Mouse (Mus musculus) gastrocnemius, postnatal 4 days (tissue): ENCODE measurements around the gene Olfr91. TPM values are rescaled to one million over a fixed set of nuclear protein-coding genes. Genes with fewer than 3 reads are reported as not detected.
"Not testable (repeated sequence)": the region's sequence is repeated elsewhere in the genome, so short reads cannot be mapped to it uniquely, and the experiment has no call there.

Experiments
- DNase-seq, 2 experiments: peaks; one replicate each; pipeline ENCODE4 v3.0.0; 2021 to 2022; ENCODE audit warnings: low spot score in 2 of 2, mixed read lengths in 2 of 2
- long read RNA-seq, 2 experiments: library from polyadenylated mRNA; stranded (forward); transcript quantifications; one replicate each; pipeline ENCODE4 v2.0.0; 2021
- total RNA-seq, 2 experiments: library from RNA; stranded (reverse); gene quantifications; 2 replicates each; pipeline ENCODE4 v1.2.3; 2021

The Olfr91 gene
- total RNA-seq: not detected
- long read RNA-seq, experiment 1: 0 reads
- long read RNA-seq, experiment 2: 0 reads

- DNase-seq: no peak
Measured at GRCm38 (mm10) chr17:37098178-37098577, at the start of gene Olfr91. Gene Olfr91, minus strand, starts transcription at chr17:37098278.

GRCm38 (mm10) chr17:37131366-37131765, 33.3 kb upstream of the Olfr91 start:
- not testable (repeated sequence) for DNase-seq

- no peak for DNase-seq
Measured at GRCm38 (mm10) chr17:37119988-37120387, 21.9 kb upstream of the Olfr91 start, which contains the start of gene Olfr92. Gene Olfr92, minus strand, starts transcription at chr17:37120088.

DNA sequence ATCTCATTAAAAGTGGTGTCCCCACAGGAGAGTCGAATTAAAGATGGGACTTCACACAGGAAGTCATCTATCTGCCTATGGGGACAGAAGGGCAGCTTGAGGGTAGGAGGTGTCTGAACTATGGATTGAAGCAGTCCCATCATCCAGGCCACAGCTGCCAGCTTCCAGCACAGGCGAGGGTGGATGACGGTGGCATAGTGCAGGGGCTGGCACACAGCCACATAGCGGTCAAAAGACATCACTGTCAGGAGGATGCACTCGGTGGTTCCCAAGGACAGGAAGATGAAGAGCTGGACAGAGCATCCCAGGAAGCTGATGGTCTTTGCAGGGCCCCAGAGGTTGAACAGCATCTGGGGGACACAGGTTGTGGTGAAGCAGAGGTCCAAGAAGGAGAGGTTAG, 4.8 kb downstream of the Olfr91 start:
- DNase-seq: no peak

GRCm38 (mm10) chr17:37092198-37092597, 5.9 kb downstream of the Olfr91 start:
- DNase-seq: no peak

- DNase-seq: no peak
Measured at GRCm38 (mm10) chr17:37088399-37088798, 9.7 kb downstream of the Olfr91 start, which contains the start of gene Olfr90. Gene Olfr90, minus strand, starts transcription at chr17:37088499.

GRCm38 (mm10) chr17:37085545-37085944, 12.5 kb downstream of the Olfr91 start:
- no peak for DNase-seq

GRCm38 (mm10) chr17:37084632-37085031, 13.4 kb downstream of the Olfr91 start:
- no peak for DNase-seq

DNA sequence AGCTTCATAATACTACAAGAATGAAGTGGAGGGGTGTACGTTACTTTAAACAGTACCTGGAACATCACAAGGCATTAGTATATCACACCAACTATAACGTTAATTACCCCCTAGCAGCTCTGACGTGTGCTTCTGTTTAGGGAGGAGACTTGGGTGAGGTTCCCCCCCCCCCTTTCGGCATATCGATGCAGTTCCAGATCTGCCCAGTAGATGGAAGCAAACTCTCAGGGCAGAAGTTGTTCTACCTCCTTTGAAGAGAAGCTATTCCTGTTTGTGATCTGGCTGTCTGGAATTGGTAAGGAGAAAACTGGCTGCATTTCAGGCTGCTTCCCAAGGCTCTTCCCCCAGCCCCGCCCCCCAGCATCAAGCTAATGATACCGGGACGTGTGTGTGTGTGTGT, 14.8 kb downstream of the Olfr91 start:
- DNase-seq: peak in 1 of 2 experiments; percentile 28

GRCm38 (mm10) chr17:37081659-37082058, 16.4 kb downstream of the Olfr91 start:
- DNase-seq: no peak

DNA sequence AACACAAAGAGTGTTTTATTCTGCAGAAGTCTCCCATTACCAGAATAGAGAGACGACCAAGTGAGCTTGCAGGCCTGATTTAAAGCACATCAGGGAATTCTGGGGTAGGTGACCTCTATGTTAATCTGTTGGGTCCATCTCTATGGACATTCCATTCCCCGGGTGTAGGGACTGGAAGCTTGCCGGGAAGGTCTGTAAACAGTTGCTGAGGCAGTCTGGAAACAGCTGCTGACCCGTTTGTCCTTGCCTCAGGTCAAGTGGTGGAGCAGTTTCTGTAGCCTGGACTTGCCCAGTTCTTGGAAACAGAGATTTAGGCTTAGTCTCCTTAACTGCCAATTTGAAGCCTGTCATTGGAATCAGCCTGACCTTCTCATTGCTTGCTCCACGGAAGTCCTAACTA, 18.0 kb downstream of the Olfr91 start:
- DNase-seq: peak in 1 of 2 experiments; percentile 43

DNA sequence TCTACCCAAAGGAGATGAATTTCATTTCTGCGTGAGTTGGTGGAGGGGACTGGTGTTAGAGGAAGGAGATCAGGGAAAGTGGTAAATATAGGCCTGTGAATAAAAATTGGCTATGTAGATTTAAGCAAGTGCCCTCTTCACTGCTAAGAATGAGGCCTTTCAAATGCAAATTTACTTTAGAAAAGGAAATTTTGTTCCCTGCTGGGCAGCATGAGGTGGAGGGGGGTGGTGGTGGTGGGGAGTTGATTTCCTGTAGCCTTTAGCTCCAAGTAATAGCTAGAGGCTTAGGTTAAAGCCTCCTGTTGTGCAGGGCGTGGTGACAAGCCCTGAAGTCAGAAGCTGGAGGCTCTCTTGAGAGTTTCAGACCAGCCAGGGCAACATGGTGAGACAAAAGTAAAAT, 19.1 kb downstream of the Olfr91 start:
- no peak for DNase-seq

DNA sequence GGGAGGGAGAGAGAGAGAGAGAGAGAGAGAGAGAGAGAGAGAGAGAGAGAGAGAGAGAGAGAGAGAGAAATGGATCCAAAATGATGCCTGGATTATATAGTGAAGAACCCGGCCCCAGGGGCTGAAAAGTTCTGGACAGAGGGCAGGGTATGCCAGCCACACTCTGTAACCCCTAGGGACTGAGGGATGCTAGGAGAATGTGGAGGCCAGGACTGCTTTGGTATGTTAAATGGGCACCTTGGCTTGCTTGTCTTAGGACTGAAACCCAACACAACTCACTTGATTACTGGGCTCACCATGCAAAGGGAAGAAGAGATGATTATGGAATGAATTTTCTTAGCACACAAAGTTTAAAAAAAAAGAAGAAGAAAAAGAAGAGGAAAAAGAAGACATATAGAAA, 19.9 kb downstream of the Olfr91 start:
- no peak for DNase-seq

DNA sequence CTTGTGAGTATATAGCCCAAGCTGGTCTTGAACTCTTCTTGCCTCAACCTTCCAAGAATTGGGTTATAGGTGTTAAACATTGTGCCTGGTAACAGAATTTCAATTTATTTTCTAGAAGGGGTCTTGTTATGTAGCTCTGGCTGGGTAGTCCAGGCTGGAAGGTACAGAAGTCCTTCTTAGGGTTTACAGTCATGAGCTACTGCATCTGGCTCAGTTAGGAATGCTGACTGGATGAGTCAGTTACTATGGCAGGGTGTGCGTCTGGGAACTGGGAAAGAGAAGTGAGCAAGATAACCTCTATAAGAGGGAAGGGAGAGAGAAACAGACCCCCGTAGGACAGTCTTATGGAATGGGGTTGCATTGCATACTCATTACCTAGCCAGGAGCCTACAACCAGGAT, 22.3 kb downstream of the Olfr91 start:
- no peak for DNase-seq

DNA sequence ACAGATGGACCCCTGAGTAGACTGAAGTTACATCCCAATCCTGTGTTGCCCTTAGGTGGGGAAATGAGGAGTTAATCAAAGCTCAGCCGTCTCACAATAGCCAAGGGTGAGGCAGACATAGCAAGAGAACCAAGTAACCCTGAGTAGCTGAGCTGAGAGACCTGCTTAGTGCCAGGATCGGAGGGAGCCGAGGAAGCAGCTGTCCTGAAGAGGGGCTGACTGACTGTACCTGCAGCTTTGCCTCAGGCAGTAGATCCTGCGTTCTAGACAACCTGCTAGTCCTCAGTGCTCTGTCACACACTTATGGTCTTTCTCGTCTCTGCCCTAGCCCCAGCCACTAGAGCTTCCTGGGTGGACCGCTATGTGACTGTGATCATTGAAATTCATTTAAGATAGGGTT, 22.9 kb downstream of the Olfr91 start:
- DNase-seq: no peak

- DNase-seq: no peak
Measured at GRCm38 (mm10) chr17:37072730-37073276, 25.3 kb downstream of the Olfr91 start.

GRCm38 (mm10) chr17:37072080-37072729, 25.9 kb downstream of the Olfr91 start:
- DNase-seq: no peak

DNA sequence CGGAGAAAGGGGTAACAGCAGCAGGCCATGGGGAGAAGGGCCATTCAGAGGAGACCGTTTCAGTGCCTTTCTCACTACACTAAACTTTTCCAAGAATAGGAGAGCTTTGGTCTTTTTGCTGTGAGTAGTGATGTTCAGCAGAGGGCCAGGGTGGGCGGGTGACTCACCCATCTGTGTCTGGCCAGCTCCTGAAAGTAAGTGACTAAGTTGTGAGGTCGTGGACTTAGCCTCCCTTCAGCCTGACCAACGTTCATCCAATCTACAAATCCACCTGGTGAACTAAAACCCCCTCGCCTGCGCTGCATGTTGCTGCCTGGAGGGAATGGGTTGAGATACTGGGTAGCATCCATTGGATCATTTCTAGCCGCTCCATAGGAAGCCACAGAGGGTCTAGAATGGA, 28.0 kb downstream of the Olfr91 start:
- DNase-seq: no peak

DNA sequence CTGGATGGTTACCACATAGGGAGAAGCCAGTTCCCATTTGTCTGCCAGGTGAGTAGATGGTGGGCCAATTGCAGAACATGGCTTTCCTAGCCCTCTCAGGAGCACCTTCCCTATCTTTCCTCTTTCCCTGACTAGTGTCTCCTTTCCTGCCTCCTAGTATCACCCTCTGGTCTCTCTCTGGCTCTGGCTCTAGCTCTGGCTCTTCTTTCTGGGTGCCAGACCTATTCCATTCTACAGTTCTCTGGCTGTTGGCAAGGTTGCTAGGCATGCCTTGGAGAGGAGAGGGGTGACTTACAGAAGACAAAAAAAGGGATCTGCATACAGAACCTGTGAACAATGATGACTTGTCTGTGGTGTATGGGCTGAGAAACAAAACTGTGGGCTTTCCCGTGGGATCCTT, 30.2 kb downstream of the Olfr91 start:
- no peak for DNase-seq

GRCm38 (mm10) chr17:37065993-37066392, 32.1 kb downstream of the Olfr91 start:
- DNase-seq: no peak

DNA sequence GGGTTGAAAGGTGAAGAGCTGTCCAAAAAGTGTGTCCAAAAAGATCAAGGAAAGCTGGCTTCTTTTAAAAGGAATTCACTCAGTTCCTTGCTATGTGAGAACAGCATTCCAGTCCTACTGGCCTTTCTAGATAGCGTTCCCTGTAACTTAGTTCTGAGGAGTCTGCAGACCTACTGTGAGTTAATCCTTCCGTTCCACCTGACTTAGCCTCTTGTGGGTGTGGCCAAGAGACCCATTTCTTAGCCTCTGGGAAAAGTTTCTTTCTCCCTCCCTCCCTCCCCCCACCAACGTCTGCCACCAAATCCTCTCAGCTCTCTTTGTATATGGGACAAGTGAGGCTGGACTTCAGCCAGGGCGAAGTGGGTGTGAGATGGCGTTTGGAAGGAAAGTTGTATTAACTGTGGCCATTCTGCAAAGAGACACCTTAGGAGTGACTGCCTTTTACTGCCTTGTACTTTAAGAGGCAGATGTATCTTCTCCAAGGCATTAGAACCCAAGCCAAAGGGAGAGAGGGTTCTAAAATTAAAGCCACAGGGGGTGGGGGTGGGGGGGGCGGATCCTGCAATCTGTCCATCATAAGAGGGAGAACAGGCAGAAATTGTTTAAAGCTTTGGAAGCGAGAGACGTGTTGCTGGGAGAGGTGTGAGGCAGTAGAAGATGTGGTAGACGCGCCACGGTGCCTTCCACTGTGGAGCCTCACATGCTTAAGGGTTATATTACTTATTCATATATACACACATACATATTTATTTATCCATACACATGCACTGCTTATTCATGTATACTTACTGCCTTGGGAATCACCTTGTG, 34.2 kb downstream of the Olfr91 start:
- no peak for DNase-seq

DNA sequence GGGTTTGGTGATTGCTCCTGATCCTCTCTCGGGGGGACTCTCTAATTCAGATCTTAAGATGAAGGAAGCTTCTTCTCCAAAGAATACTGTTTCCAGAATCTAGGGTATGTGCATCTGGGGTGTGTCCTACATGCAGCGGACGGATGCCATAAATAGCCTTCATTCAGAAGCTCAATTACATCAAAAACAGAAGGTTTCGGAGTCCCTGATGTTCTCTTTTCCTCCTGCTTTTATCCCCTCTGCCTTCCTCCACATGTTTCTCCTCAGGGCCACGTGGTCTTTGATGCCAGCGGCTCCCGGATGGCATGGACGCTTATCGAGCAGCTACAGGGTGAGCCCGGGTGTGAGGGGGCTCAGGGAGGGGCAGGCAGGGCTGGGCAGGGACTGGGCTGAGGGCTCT, 35.0 kb downstream of the Olfr91 start:
- no peak for DNase-seq
